Mouse (Mus musculus) G1E (cell line): ENCODE results near the gene Irf4. TPM values are rescaled to one million over a fixed set of nuclear protein-coding genes. Genes with fewer than 3 reads are reported as not detected.

ENCODE experiments used
- ATAC-seq: 2 replicates; pipeline ENCODE4 v1.8.0; 2016; ENCODE audit warnings: mild to moderate bottlenecking; ENCODE audit not compliant: insufficient number of reproducible peaks, poor library complexity, low FRiP score, severe bottlenecking; ENCODE audit errors: extremely low read depth
- DNase-seq: peaks from one replicate; pipeline ENCODE4 v3.0.0; 2012; ENCODE audit warnings: low spot score
- H3K27me3 ChIP-seq: 2 replicates; pipeline ENCODE4 v1.6.1; 2012; ENCODE audit warnings: mild to moderate bottlenecking, low read length, inconsistent platforms; ENCODE audit not compliant: insufficient read depth
- H3K36me3 ChIP-seq: replicated peaks from 2 replicates; pipeline ENCODE3; 2012; ENCODE audit warnings: mild to moderate bottlenecking, inconsistent platforms
- H3K4me1 ChIP-seq: 2 replicates; pipeline ENCODE4 v1.6.1; 2012; ENCODE audit warnings: low read depth, low read length, inconsistent platforms, mixed read lengths; ENCODE audit not compliant: insufficient read depth
- H3K4me3 ChIP-seq: 2 replicates; pipeline ENCODE4 v1.5.1; 2012; ENCODE audit warnings: low read depth, mild to moderate bottlenecking, inconsistent platforms, low read length, moderate library complexity, mixed read lengths
- H3K9me3 ChIP-seq: replicated peaks from 2 replicates; pipeline ENCODE4 v1.6.1; 2012; ENCODE audit warnings: inconsistent platforms
- CTCF ChIP-seq: IDR thresholded peaks from 2 replicates; pipeline ENCODE4 v1.5.1; 2012; ENCODE audit warnings: low read depth, low read length, inconsistent platforms, mixed read lengths
- GATA1 ChIP-seq: IDR thresholded peaks from 2 replicates; pipeline ENCODE4 v1.6.1; 2012; ENCODE audit warnings: borderline replicate concordance, low read length, inconsistent platforms, mixed read lengths
- GATA2 ChIP-seq: IDR thresholded peaks from 2 replicates; pipeline ENCODE4 v1.6.1; 2012; ENCODE audit warnings: low read depth, low read length, inconsistent platforms, borderline replicate concordance
- POLR2AphosphoS5 ChIP-seq: IDR thresholded peaks from 2 replicates; pipeline ENCODE4 v1.6.1; 2012; ENCODE audit warnings: low read depth, low read length, inconsistent platforms; ENCODE audit not compliant: insufficient replicate concordance
- TAL1 ChIP-seq: conservative IDR thresholded peaks from 2 replicates; pipeline ENCODE4 v1.6.1; 2012; ENCODE audit warnings: low read depth, low read length, inconsistent platforms, mixed read lengths
- polyA plus RNA-seq: library from polyadenylated mRNA; stranded (reverse); fragments of >175 nt; gene quantifications from 2 replicates; pipeline ENCODE4 v1.2.3, GENCODE M21; 2012
- total RNA-seq, 2 experiments: library from RNA; stranded (forward) in 1 of 2; stranded (reverse) in 1 of 2; fragments of 200-1000 nt in 1 of 2; fragments of >200 nt in 1 of 2; fragmentation: Nextera tagmentation in 1 of 2; gene quantifications; 2 replicates each; pipeline ENCODE4 v1.2.3; 2014 to 2017

The Irf4 gene
- total and polyA plus RNA-seq, 3 experiments = 0.05 TPM; not detected in 2

DNA sequence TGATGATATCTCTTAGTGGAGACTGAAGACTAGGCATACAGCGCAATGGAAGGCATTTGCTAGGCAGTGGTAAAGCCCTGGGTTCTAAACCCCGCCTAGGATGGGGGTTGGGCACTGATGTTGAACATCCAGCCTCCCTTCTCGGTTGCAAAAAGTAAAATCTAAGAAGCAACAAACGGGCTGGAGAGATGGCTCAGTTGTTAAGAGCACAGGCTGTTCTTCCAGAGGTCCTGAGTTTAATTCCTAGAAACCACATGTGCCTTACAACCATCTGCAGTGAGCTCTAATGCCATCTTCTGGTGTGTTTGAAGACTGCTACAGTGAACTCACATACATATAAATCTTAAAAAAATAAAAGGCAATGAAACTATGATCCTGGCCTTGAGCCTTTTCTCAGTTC lies 13.2 kb downstream of the Irf4 start:
- H3K36me3 ChIP-seq = no peaks in the 10 kb centered on the region

DNA sequence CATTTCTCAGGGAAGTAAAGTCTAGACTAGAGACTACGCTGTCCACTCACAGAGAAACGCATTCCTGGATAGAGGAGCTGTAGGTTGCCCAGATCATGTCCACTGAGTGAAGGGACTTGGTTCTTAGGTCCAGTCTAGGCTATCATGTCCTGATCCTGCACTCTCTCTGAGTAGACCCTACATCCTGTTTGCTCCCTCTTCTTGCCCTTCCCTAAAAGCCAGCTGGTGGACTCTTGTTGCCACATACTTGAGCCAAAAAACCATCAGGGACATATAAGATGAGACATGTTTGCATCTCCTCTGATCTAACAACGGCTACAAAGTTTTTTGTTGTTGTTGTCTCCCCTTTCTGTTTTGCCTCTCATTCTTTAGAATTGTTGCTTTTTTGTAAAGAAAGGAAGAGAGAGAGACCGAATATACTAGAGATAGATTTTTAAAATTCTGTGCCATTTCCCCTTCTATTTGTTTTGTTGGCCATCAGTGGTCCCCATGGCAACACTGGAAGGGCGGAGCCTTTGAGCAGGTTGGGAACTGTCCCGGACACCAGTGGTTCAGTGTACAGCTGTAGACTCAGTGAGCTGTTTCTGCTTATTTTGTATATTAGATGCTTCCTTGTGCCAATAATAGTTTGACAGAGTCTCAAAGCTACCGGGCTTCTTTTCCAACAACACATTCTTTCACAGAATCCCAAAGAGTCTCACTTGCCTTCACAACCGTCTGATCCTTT lies 15.2 kb downstream of the Irf4 start:
- DNase-seq = no peak
- Histone ChIP-seq H3K4me1 (no peaks in the 10 kb centered on the region), H3K27me3 (peaks cover 12% of the 10 kb centered on the region; the same call in 1 of the 2 replicates), H3K4me3 (no peak overlapping the region), H3K9me3 (no peaks in the 10 kb centered on the region), H3K36me3 (no peaks in the 10 kb centered on the region)
- ATAC-seq = no peak
- TF ChIP-seq TAL1 = no peak
- no peak for TF ChIP-seq CTCF

More for the DNA sequence above, 13.2 kb downstream of the Irf4 start:
- no peak for ATAC-seq
- DNase-seq = no peak
- no peaks in the 10 kb centered on the region for H3K9me3 ChIP-seq
- no peaks in the 10 kb centered on the region for H3K4me1 ChIP-seq
- H3K4me3 ChIP-seq = no peak overlapping the region
- TF ChIP-seq POLR2AphosphoS5 = no peak
- TF ChIP-seq TAL1 = no peak
- TF ChIP-seq CTCF = no peak
- no peak for TF ChIP-seq GATA1
- H3K27me3 ChIP-seq = peaks cover 15% of the 10 kb centered on the region

DNA sequence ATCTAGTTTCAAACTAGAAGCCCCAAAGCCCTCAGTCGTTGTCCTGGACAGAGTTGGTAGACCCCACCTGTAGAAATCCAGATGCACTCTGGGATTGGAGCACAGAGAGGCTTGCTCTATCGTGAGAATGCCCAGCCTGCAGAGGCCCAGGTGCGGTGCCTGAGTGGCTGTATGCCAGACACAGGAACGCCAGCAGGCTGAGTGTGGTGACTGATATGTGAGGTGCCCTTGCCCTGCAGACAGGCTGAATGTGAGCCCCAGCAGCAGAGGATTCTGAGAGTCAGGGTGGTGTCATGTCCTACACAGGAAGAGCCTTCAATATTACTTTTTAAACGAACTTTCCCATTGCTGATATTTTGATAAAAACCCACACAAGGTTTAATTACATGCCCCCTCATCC lies 16.9 kb downstream of the Irf4 start:
- Histone ChIP-seq H3K4me1 (no peaks in the 10 kb centered on the region), H3K36me3 (no peaks in the 10 kb centered on the region), H3K27me3 (peaks cover 20% of the 10 kb centered on the region), H3K4me3 (no peak overlapping the region), H3K9me3 (no peaks in the 10 kb centered on the region)
- ATAC-seq (no peak), DNase-seq (no peak)
- TF ChIP-seq TAL1 (no peak), CTCF (no peak), GATA2 (no peak), POLR2AphosphoS5 (no peak), GATA1 (no peak)

- Histone ChIP-seq H3K4me1 (no peaks in the 10 kb centered on the region), H3K27me3 (peaks cover 14% of the 10 kb centered on the region; the same call in 1 of the 2 replicates), H3K9me3 (no peaks in the 10 kb centered on the region), H3K36me3 (no peaks in the 10 kb centered on the region), H3K4me3 (no peak overlapping the region)
- DNase-seq (no peak), ATAC-seq (no peak)
- TF ChIP-seq POLR2AphosphoS5 (no peak), CTCF (no peak), GATA2 (no peak), TAL1 (no peak), GATA1 (no peak)
Measured at GRCm38 (mm10) chr13:30766636-30767476, 17.8 kb downstream of the Irf4 start.

- Histone ChIP-seq H3K36me3 (no peaks in the 10 kb centered on the region), H3K27me3 (peaks cover 14% of the 10 kb centered on the region; the same call in 1 of the 2 replicates), H3K9me3 (no peaks in the 10 kb centered on the region), H3K4me1 (no peaks in the 10 kb centered on the region), H3K4me3 (no peak overlapping the region)
- ATAC-seq = no peak
- DNase-seq = no peak
- no peak for TF ChIP-seq TAL1
- TF ChIP-seq GATA2 = no peak
- TF ChIP-seq POLR2AphosphoS5 = no peak
Measured at GRCm38 (mm10) chr13:30767477-30768127, 18.6 kb downstream of the Irf4 start.

GRCm38 (mm10) chr13:30776021-30776420 lies 27.0 kb downstream of the Irf4 start:
- H3K9me3 ChIP-seq = no peaks in the 10 kb centered on the region
- H3K4me3 ChIP-seq = no peak overlapping the region
- DNase-seq (no peak), ATAC-seq (no peak)
- H3K4me1 ChIP-seq = no peaks in the 10 kb centered on the region
- H3K36me3 ChIP-seq = no peaks in the 10 kb centered on the region
- TF ChIP-seq CTCF (no peak), GATA1 (no peak), TAL1 (no peak), GATA2 (no peak), POLR2AphosphoS5 (no peak)
- H3K27me3 ChIP-seq = peaks cover 2% of the 10 kb centered on the region; the same call in 1 of the 2 replicates
